Mouse (Mus musculus) adrenal gland, postnatal 25 days (tissue): ENCODE data around the gene Tmc6. TPM values are rescaled to one million over a fixed set of nuclear protein-coding genes. Genes with fewer than 3 reads are reported as not detected.
"Not testable (repeated sequence)": the region's sequence is repeated elsewhere in the genome, so short reads cannot be mapped to it uniquely, and the experiment has no call there.

Experiments
- DNase-seq: peaks from one replicate; pipeline ENCODE4 v3.0.0; 2021; ENCODE audit warnings: mixed read lengths
- total RNA-seq: library from RNA; stranded (reverse); gene quantifications from 2 replicates; pipeline ENCODE4 v1.2.3, GENCODE M21; 2021

Tmc6 gene
- total RNA-seq, 1 experiment from 2014 or later = 43.5 TPM

DNA sequence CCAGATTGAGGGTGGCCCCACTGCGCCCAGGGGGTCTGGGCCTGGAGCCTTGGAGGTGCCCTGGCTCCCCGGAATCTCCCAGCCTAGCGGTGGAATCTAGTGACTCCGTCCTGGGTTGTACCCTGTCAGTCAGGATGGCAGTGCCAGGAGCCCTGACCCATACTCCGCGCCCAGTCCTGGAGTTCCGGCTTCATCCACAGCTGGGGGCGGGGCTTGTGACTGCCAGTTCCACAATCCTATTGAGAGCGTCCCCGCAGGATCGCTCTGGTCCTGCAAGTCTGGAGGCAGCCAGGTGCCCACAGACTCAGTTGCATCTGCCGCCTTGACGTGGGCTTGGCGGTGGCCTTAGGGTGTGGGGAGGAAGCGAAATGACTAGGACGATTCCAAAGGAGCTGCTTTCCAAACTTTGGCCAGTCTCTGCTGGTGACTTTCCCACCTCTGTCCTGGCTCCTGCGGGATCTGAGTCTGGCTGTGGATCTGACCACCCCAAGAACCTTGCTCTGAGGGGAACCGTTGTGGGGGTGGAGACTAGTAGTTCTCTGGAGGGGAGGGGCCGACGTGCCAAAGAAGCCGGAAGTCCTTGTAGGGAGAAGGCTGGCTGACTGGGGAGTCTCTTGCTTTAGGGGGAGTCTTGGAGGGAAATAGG lies 28.5 kb upstream of the Tmc6 start:
- peak; percentile 93 for DNase-seq

DNA sequence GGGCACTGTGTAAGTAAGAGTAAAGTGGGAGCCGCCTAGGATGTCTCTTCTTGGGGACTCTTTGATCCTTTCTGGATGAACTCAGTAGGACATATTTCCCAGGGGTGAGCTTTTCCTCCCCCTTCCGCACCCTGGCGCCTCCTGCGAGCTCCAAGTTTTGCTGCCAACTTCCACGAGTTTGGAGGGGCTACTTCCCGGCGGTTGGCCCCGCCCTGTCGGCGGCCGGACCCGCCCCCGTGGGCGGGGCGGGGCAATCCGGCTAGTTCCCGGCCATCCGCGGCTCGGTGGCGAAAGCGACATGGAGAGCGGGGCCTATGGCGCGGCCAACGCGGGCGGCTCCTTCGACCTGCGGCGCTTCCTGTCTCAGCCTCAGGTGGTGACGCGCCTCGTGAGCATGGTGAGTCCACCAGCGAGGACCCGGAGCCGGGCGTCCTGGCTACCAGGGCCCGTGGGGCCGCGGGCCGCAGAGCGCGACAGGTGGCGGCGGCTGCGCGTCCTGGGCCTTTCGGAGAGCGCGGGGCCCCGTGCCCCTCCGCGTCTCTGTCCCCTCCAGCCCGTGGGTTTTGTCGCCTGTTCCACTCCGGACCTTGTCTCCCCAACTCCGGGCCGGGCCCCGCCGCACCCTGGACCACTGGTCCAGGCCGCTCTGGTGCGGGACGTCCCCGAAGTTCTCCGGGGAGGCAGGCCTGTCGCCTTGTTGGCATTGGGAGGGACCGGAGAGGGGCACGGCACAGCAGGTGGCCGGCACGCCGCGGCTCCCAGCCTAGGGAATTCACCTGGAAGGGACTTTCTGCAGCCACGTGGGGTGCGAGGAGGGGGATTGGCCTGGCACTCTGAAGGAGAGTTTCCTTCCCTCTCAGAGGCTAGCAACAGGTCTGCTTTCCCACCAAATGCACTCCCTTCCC lies 27.7 kb upstream of the Tmc6 start, which contains the start of the genes Gm20708 and Syngr2:
Gene Gm20708, plus strand, starts transcription at position 262 of the 905 bp plus-strand sequence.
Gene Syngr2, plus strand, starts transcription at position 262 of the 905 bp plus-strand sequence.
- peak; percentile 79 for DNase-seq

DNA sequence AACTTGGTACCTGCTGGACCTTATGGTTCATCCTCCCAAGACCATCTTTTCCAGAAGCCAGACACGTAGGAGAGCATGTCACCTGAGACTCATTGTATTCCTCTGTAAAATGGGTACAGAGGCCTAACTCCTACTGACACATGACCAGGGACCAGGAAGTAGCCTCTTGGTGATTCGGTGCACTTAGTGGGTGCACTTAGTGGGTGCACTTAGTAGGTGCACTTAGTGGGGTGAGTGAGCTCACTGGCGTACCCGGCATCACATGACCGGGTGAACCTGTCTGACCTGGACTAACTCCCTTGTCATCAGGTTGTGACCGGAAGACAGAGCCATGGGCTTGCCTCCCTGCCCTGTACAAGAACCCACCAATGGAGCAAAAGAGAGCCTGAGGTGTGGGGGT lies 24.8 kb upstream of the Tmc6 start:
- no peak for DNase-seq

DNA sequence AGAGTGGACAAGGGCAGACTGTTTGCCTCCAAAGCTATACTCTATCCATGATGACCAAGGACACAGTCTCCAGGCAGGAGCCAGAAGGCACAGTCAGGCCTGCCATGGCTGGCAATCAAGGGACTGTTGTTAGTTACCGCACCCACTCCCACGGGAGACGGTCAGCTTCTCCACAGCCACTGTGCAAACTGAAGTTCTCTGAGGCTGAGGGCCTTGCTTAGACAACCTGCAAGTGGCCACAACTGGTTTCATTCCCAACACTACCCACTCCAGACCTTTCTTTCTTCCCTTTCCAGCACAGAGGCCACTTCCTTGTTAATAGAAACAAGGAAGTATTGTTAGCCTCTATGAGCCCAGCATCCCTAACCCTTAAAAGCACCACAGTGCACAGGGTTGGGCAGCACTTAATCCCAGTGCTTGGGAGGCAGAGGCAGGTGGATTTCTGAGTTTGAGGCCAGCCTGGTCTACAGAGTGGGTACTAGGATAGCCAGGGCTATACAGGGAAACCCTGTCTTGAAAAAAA lies 21.2 kb upstream of the Tmc6 start:
- no peak for DNase-seq

DNA sequence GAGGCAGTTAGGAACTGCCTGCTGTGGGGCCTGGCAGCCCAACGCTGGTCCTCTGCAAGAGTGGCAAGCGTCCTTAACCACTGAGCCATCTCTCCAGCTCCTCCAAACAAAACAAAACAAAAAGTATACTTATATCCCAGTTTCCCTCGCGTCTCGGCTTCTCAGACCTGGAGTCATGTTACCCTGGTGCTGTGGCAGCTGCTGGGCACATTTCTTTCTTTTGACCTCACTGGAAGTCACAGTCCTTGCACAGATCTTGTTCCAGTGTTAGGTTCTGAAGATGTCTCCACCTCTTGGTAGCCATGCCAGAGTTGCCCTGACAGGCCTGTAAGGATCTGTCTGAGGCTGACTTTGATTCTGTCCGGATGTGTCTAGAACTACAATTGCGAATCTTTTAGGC lies 19.7 kb upstream of the Tmc6 start:
- DNase-seq = no peak

DNA sequence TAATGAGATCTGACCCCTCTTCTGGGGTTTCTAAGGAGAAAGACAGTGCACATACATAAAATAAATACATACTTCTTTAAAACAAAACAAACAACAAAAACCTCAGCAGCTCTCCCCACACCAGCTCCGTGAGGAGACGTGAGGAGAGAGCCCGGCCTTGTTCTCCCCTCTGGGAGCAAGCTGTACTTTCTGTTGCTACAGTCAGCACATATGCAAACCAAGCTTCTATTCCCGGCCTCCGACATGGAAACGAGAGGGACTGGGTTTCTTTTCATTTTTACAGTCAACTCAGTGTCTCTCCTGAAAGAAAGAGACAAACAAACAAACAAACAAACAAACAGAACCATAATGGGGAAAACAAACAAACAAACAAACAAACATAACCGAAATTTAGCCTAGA lies 18.0 kb upstream of the Tmc6 start:
- no peak for DNase-seq

DNA sequence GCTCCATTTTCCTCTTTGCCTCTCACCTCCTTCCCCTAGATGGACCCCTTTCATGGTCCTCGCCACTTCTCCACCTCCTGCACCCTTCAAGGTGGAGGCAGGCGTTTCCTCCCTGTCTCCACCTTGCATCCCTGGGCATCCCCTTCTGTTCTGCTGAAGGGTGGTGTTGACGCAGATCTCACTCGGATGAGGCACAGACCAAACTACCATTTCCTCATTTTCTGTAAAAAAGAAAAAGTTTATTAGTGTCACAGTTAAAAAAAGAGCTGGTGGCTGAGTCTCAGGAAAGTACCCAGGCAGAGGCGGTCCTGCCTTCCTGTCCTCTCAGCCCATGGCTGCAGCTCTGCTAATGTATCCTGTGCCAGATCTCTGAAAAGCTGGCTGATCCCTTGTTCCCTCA lies 17.2 kb upstream of the Tmc6 start:
- no peak for DNase-seq

DNA sequence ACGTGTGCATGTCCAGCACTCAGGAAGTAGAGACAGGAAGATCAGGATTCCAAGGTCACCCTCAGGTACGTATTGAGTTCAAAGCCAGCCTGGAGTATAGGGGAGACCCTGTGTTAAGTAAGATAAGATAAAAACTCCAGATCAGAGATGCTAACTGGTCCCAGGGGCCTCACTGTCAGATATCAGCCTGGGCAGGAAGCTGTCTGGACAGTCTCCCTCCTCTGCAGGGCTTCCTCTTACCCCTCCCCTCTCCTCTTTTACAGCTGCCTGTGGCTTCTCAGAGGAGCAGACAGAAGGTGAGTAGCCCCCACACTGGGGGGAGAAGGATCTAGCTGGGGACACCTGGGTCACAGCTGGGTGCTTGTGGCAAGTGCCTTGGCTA lies 16.2 kb upstream of the Tmc6 start:
- DNase-seq = no peak

DNA sequence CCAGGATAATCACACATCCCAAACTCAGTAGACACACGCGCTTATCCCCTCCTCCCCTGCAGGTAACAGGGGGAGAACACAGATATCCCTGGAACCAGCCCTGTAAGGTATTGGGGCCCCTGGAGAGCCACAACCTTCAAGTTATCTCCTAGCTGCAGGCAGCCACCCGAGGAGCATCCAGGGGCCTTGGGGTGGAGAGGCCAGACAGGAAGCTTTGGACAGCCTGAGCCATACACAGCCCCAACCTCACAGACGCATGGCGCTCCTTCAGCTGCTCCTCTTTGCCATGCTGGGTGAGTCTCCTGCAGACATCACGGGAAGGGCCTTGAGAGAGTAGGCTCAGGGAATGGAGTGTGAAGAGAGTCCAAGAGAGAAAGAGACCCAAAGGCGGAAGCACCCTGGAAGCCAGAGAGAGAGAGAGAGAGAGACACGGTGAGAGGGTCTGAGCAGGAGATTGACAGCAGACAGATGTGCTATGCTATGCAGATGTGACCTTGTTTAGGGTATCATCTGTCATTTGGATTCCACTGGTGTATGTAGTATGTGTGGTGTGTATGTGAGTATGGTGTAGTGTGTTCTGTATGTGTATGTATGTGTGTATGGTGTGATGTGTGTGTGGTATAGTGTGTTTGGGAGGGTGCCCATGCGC lies 15.6 kb upstream of the Tmc6 start, which contains the start of gene 6030468B19Rik:
Gene 6030468B19Rik, plus strand, starts transcription at position 150 of the 649 bp plus-strand sequence.
- no peak for DNase-seq

DNA sequence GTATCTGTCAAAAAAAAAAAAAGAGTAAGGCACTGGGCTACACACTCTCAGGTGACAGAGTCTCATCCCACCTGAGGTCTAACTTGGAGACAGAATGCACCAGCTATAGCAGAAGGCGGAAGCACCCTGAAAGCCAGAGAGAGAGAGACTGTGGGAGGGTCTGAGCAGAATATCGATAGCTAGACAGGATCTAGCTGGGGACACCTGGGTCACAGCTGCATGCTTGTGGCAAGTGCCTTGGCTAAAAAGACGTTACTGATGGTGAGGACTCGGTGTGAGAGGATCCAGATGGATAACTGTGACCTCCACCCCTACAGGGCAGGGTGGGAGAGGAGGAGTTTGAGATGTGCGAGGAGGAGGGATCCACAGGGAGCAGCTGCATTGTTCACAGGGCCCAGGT lies 15.0 kb upstream of the Tmc6 start:
- no peak for DNase-seq

DNA sequence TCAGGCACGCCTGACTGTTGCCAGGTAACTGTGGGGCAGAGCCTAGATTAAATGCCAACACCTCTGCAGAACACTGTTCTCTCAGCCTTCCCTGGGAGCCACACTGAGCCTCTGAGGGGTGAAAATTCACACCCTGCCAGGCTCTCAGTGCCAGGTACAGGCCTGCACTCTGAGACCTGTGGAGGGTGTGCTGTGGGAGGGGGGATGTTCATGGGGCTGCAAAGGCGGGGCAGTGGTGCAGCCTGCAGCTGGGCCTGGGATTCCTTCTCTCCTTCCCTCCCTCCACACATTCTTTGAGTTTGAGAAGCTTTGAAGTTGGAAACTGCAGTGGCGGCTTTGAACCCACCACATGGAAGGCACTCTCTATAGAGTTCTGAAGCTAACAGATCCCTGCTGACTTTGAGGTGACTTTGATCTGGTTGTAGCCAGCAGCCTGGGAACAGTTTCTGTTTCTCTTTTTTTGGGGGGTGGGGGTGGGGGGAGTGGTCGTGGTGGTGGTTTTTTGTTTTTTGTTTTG lies 12.1 kb upstream of the Tmc6 start:
- DNase-seq = no peak

DNA sequence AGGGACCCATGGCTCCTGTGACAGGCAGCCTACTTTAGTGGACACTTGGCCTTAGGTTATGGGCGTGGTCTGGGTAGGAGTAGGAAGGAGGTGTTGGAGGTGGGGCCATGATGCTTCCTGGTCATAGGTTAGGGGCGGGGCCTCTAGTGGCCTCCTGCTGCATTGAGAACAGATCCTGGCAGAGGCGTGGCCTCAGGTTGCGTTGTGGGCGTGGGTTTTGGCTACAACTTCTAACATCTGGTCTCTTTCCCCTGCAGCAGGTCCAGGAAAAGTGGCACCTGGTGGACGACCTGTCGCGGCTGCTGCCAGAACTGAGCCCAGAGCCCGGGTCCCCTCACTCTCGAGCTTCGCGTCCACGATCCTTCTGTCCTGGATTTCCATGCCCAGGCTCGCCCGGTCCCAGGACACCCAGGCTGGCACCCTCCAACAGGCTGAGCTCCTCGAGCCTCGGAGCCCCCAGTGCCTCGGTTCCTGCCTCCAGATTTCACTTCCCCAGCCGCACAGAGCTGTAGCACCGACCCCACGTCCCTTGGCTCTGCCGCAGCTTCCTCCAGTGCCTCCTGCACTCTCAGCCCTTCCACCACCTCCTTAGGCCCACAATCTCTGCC lies 10.4 kb upstream of the Tmc6 start:
- no peak for DNase-seq

DNA sequence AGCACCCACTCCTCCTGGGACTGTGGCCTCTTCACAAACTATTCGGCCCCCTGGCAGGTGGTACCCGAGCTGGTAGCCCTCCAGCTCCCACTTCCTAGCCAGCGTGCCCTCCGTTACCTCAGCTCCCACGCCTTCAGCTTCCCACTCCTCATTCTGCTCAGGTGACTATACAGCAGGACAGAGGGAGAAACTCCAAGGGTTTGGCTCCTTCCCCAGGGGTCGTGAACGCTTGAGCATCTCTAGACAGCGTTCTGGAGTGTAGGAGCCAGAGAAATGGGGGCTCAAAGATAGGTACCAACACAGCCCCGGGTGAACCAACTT lies 9.4 kb upstream of the Tmc6 start:
- no peak for DNase-seq

DNA sequence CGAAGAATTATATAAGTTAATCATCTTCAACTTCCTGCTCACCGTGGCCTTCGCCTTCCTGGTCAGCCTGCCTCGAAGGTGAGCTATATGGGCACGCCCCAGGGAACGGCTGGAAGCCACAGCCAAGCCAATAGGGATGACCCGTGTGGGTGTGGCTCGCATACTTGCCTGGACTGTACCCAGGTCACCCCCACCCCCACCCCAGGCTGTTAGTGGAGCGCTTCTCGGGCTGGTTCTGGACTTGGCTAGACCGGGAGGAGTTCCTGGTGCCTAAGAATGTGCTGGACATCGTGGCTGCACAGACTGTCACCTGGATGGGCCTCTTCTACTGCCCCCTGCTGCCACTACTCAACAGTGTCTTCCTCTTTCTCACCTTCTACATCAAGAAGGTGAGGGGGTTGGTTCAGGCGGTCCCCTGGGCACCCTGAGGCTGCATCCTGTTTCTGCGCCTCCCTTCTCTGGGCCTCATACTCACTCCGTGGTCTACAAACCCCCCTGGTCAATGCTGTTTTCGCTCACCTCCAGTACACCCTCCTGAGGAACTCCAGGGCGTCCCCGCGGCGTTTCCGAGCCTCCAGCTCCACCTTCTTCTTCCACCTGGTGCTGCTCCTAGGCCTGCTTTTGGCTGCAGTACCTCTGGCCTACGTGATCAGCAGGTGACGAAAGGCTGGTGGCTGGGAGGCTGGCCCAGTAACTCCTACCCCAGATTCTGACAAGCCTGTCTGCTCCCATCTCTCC lies 8.9 kb upstream of the Tmc6 start:
- no peak for DNase-seq

DNA sequence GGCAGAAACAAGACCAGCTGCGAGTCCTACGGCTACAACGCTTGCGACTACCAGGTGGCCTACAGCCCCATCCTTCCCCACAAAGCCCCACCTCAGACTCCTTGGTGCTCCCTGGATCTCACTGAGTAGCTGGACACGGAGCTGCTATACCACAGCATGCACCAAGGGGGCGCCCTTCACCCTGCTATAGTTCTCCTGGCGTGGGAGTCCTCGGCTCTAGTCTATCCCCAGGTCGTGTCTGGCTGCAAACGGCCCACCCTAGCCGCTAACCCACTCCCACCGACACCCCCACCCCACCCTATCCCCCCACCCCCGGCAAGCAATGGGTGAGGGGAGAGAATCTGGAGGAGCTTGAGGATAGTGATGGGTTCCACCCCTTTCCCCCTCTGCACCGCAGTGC lies 8.3 kb upstream of the Tmc6 start:
- DNase-seq = peak; percentile 68

DNA sequence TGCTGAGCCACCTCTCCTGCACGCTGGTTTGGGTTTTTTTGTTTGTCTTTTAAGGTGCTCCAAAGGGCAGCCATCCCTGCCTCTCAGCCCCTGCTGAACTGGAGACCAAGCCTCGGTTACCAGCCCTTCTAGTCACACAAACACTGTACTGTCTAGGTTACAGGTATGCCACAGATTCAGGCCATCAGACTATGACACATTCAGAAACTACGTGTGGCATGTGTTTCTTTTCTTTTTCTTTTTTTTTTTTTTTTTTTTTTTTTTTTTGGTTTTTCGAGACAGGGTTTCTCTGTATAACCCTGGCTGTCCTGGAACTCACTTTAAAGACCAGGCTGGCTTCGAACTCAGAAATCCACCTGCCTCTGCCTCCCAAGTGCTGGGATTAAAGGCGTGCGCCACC lies 6.5 kb upstream of the Tmc6 start:
- not testable (repeated sequence) for DNase-seq

DNA sequence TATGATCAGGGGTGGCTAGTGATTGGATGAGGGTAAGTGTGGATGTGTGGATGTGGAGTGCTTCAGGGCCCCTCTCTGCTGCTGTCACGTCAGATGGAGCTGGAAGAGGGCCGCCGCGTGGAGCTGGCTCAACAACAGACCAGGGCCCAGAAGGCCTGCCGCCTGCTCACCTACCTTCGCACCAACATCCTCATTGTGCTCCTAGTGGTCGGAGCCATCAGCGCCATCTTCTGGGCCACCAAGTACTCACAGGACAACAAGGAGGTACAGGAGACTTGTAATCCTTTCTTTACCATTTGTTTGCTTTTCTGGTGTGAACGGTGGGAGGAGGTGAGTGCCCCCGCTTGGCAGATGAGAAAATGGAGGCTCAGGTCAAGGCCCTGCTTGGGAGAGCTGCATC lies 4.3 kb upstream of the Tmc6 start:
- peak; percentile 65 for DNase-seq

DNA sequence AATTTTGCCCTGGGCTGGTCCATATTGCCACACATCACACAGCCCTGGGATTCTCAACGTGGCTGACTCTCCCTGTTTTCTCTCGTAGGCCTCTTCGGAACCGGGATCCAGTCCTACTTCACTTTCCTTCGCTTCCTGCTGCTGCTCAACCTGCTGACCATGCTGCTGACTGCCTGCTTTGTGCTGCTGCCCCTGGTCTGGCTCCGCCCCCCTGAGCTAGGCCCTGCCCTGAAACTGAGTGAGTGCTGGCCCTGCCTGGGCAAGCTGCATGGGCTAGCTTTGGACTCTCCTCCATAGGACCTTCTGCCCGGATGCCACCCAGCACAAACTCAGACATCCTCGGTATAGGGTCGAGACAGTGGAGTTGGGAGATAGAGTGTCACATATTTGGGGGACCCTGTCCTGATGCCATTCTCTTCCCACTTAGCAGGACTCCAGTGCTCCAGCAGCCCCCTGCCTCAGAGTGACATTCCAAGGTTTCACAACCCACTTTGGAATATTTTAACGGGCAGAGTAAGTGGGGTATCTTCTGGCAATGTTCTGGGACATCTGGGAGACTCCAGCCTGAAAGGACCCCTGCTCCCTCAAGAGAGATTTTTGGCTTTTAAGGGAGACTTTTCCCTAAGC lies 1.8 kb upstream of the Tmc6 start:
- no peak for DNase-seq

DNA sequence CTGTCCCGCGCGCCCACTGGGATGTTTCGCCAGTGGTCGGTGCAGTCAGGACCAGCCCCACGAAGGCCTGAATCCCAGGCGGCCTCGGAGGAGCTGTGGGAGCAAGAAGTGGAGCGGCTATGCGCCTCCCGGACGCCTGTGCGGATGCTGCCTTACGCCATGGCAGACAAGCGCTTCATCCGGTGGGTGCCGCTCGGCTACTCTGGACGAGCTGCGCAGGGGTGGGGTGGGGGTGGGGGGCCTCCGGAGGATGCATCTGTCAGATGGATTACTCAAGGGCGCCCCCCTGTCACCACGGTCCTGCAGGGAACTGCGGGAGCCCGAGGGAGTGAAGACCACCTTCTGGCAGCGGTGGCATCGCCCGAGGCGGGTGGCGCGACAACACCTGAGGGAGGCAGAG lies 1.1 kb upstream of the Tmc6 start:
- peak; percentile 57 for DNase-seq

DNA sequence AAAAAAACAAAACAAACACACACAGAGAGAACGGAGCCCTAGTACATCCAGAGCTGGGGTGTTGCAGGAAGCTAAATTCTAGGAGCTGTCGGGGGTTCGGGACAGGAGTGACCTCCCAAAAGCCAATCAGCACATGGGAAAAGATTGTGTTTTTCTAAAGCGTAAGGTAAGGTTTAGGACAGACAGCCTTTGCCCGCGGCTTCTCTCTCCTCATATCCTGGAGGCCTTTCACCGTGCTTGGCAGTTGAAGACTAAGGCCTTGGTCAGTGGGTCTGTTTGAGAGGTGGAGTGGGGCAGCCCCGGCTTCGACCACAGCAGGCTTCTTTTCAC lies 672 bp upstream of the Tmc6 start:
- no peak for DNase-seq

DNA sequence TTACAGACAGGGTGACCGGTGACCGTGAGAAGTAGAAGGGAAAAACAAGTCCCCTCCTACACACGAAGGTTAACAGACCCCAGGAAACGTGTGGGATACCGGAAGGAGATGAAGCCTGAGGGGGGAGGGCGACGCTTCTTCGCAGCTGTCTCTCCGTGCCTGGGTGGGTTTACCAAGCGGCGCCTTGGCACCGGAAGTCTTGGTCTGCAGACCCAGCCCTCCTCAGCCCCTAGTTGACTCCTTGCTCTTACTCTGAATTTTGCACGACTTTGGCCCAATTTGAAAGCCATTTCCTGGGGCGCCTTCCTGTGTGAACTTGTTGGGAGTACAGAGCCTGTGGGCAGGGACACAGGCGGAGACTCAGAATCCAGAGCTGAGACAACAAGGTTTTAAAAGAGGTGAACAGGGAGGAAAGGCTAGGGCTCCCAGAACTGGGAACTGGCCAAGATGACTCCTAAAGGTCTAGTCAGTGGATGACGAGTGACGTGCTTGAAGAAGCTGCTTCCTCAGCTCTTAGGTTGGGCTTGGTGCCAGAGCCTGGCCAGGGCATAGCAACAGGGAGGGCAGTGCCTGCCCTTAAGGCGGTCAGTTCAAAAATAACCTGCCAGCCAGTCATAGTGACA lies 688 bp downstream of the Tmc6 start:
- DNase-seq = peak; percentile 89
